Mouse (Mus musculus) erythroblast, embryonic 14.5 days (primary cell): ENCODE data around the gene Kiss1r.

Source experiments
- GATA1 ChIP-seq: IDR thresholded peaks from 2 replicates; pipeline ENCODE4 v1.6.1; 2012; ENCODE audit warnings: low read length, inconsistent platforms, mixed read lengths
- TAL1 ChIP-seq: IDR thresholded peaks from 3 replicates; pipeline ENCODE4 v1.6.1; 2012; ENCODE audit warnings: low read length, inconsistent platforms, mixed read lengths

GRCm38 (mm10) chr10:79907415-79907814 is 9.4 kb upstream of the Kiss1r start:
- no peak for TF ChIP-seq GATA1
- TF ChIP-seq TAL1 = no peak
